Mouse (Mus musculus) lung, adult 10 weeks (tissue): Measurements from ENCODE around the gene Gm8279. TPM values are rescaled to one million over a fixed set of nuclear protein-coding genes. Genes with fewer than 3 reads are reported as not detected.

ENCODE experiments used
- polyA plus RNA-seq: library from polyadenylated mRNA; stranded (reverse); fragments of 350-450 nt; fragmentation: Illumina TruSeq; extraction: RNeasy Lipid Tissue Mini Kit (QIAGEN cat#74804); gene quantifications from one replicate; pipeline ENCODE4 v1.2.3, GENCODE M21; 2014; ENCODE audit warnings: low read depth, low replicate concordance; ENCODE audit not compliant: insufficient read depth

The Gm8279 gene
- not detected for polyA plus RNA-seq

GRCm38 (mm10) chr14:5131219-5131618 lies at the start of gene Gm8279:
TSS of gene Gm8279 (plus strand) at chr14:5131519.

GRCm38 (mm10) chr14:5164235-5164634 lies 32.9 kb downstream of the Gm8279 start, which contains the start of gene Gm3317:
TSS of gene Gm3317 (plus strand) at chr14:5164535.

DNA sequence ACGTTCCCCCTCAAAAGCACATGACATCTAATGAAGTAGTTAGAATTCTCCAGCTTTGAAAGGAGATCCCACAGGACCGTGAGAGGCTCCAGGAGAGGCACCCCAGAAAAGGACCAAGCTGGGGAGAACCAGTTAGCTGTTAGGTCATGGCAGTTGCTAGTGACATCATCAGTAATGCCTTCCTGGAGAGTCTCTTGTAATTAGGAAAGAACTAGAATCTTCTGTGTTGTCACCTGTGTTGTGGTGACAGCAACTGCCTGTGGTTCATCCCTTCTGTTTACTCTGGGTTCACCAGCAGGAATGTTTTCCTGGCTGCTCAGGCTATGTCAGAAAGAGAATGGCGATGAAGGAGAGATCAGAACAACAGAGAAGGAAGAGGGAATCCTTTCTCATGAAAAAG lies 54.2 kb downstream of the Gm8279 start, which contains the start of gene Gm8271:
TSS of gene Gm8271 (plus strand) at position 301 of the 400 bp plus-strand sequence.

Other genes with a start within 250 kb of the Gm8279 start
- gene Gm3278, start 239.1 kb upstream of the Gm8279 start, polyA plus RNA-seq = not detected
- gene Gm8297, start 147.6 kb upstream of the Gm8279 start, polyA plus RNA-seq = not detected
- gene Gm3298, start 115.6 kb upstream of the Gm8279 start, polyA plus RNA-seq = not detected
- gene 4930555G01Rik, start 80.9 kb upstream of the Gm8279 start, polyA plus RNA-seq = not detected
- not detected for gene Gm8281, start 60.5 kb upstream of the Gm8279 start, polyA plus RNA-seq
- not detected for gene Gm3317, start 33.0 kb downstream of the Gm8279 start, polyA plus RNA-seq
- not detected for gene Gm8271, start 54.3 kb downstream of the Gm8279 start, polyA plus RNA-seq
- not detected for gene Gm3526, start 129.1 kb downstream of the Gm8279 start, polyA plus RNA-seq
- gene Gm3542, start 203.4 kb downstream of the Gm8279 start, polyA plus RNA-seq = not detected